In genomic region chr13:42054138-42054537, GRCm38 (mm10) we compare ENCODE assay signal across 13 mouse cellular contexts. TPM values are rescaled to one million over a fixed set of nuclear protein-coding genes. Genes with fewer than 3 reads are reported as not detected.
DNase-seq lines count a peak whose midpoint lies in the region; ATAC-seq and TF ChIP-seq lines count a peak whose summit lies in the region.
"Had no signal": no experiment of that assay in that cellular context is flagged by ENCODE, and none has a peak within 500 bp of the region (broad histone marks: within the 10 kb centered on the region; RNA-seq: fewer than 3 reads in every experiment).

No protein-coding gene starts in this region.

- H3K9me3 ChIP-seq in kidney, embryonic 14.5 days (ENCODE audit: control insufficient read depth, low read length), result no peaks in the 10 kb centered on the region
- no peaks in the 10 kb centered on the region for H3K9me3 ChIP-seq in G1E (replicated peaks)
- no peaks in the 10 kb centered on the region for H3K9me3 ChIP-seq in liver, embryonic 11.5 days (ENCODE audit: control insufficient read depth, low read length)
- H3K9me3 ChIP-seq: forebrain, embryonic 10.5 days; limb, embryonic 13.5 days; stomach, embryonic 15.5 days had no signal

- H3K4me3 ChIP-seq in kidney, embryonic 14.5 days (ENCODE audit: low read length), result no peak overlapping the region
- no peak overlapping the region for H3K4me3 ChIP-seq in G1E (ENCODE audit: low read depth, low read length)
- no peak overlapping the region for H3K4me3 ChIP-seq in liver, embryonic 11.5 days (ENCODE audit: low read depth, low read length)

- no peak for ATAC-seq in kidney, embryonic 14.5 days (ENCODE audit: low FRiP score, low TSS enrichment)
- peak; percentile 58 for ATAC-seq in G1E (ENCODE audit: extremely low read depth, insufficient number of reproducible peaks, low FRiP score, poor library complexity, severe bottlenecking)
- ATAC-seq in liver, embryonic 11.5 days (replicated peaks; ENCODE audit: low FRiP score), result no peak
- no peak for ATAC-seq in monocyte, adult 5-6 weeks (replicated peaks; ENCODE audit: insufficient number of reproducible peaks, low FRiP score, low TSS enrichment, poor library complexity, severe bottlenecking)
- ATAC-seq: activated CD4-positive, CD25-positive, alpha-beta regulatory T cell, adult 4 months; CD4-positive, CD25-positive, alpha-beta regulatory T cell, adult 4 months had no signal

- H3K27me3 ChIP-seq in kidney, embryonic 14.5 days (ENCODE audit: control insufficient read depth, insufficient read depth, low read length), result no peaks in the 10 kb centered on the region
- H3K27me3 ChIP-seq in G1E (ENCODE audit: insufficient read depth, low read length), result no peaks in the 10 kb centered on the region
- H3K27me3 ChIP-seq in liver, embryonic 11.5 days (replicated peaks; ENCODE audit: control insufficient read depth, insufficient read depth, low read length), result no peaks in the 10 kb centered on the region
- H3K27me3 ChIP-seq: limb, embryonic 13.5 days; stomach, embryonic 15.5 days had no signal

- H3K9ac ChIP-seq in kidney, embryonic 14.5 days (ENCODE audit: low read depth, low read length), result no peak overlapping the region
- no peak overlapping the region for H3K9ac ChIP-seq in liver, embryonic 11.5 days (ENCODE audit: low read depth, low read length)
- H3K9ac ChIP-seq: stomach, embryonic 15.5 days had no signal

- H3K27ac ChIP-seq in kidney, embryonic 14.5 days (ENCODE audit: low read depth, low read length), result no peak overlapping the region
- no peak overlapping the region for H3K27ac ChIP-seq in liver, embryonic 11.5 days (ENCODE audit: low read depth, low read length)
- H3K27ac ChIP-seq: limb, embryonic 13.5 days; stomach, embryonic 15.5 days had no signal

- no peak for DNase-seq in kidney, postnatal 14 days
- DNase-seq in 416B (ENCODE audit: low read depth) (peak; percentile 84), G1E (ENCODE audit: low spot score) (peak; percentile 20)
- no peak for DNase-seq in liver, embryonic 11.5 days (ENCODE audit: low spot score)
- no peak for DNase-seq in urinary bladder, postnatal 4 days (ENCODE audit: low spot score in 2 of 2)
- DNase-seq: lung, postnatal 14 days had no signal

- H3K4me2 ChIP-seq in kidney, embryonic 14.5 days (replicated peaks; ENCODE audit: low read depth, low read length), result peak overlapping the region; percentile 84
- peak overlapping the region; percentile 77 for H3K4me2 ChIP-seq in liver, embryonic 11.5 days

- WGBS in kidney, embryonic 14.5 days, result 55% methylated on average over 3 of the region's 3 CpGs
- WGBS in liver, embryonic 11.5 days, result 25% methylated on average over 3 of the region's 3 CpGs

- peaks cover 4% of the 10 kb centered on the region; the same call in 1 of the 2 replicates for H3K4me1 ChIP-seq in kidney, embryonic 14.5 days (ENCODE audit: control insufficient read depth, insufficient read depth, low read length)
- peaks cover 41% of the 10 kb centered on the region for H3K4me1 ChIP-seq in G1E (ENCODE audit: insufficient read depth, low read depth, low read length)
- peaks cover 19% of the 10 kb centered on the region for H3K4me1 ChIP-seq in liver, embryonic 11.5 days (replicated peaks; ENCODE audit: control insufficient read depth, insufficient read depth, low read length)

- peaks cover 17% of the 10 kb centered on the region; the same call in 1 of the 2 replicates for H3K36me3 ChIP-seq in kidney, embryonic 14.5 days (ENCODE audit: control insufficient read depth, insufficient read depth, low read length)
- peaks cover 33% of the 10 kb centered on the region for H3K36me3 ChIP-seq in G1E (replicated peaks)
- H3K36me3 ChIP-seq in liver, embryonic 11.5 days (ENCODE audit: control insufficient read depth, insufficient read depth, low read length), result peaks cover 2% of the 10 kb centered on the region; the same call in 1 of the 2 replicates

- TF ChIP-seq CTCF in G1E (IDR thresholded peaks at IDR 0.05; ENCODE audit: low read depth, low read length), result no peak

RNA-seq across cellular contexts. Expression of gene Hivep1, which starts 2.3 kb away (rescaled TPM):
- 14.3 and 16.1 TPM in 2 replicates for polyA plus RNA-seq in kidney, embryonic 14.5 days (2014; fragmentation: Nextera tagmentation; extraction: Ambion mirVana)
- total RNA-seq in G1E (2014; fragmentation: Nextera tagmentation), result 21.0 and 31.0 TPM in 2 replicates
- total RNA-seq in G1E (2017), result 4.5 and 5.6 TPM in 2 replicates
- polyA plus RNA-seq in G1E (2012), result 8.8 and 11.5 TPM in 2 replicates
- polyA plus RNA-seq in liver, embryonic 11.5 days (2014; fragmentation: Nextera tagmentation; extraction: Ambion mirVana), result 4.7 and 6.7 TPM in 2 replicates
- total RNA-seq in monocyte, adult 5-6 weeks (2017), result 13.8 to 34.8 TPM (median 22.9 TPM) in 3 replicates

Comparison
In these comparisons a context has a peak if more than half of its experiments do, and no peak if none do; other contexts are left out.
1. DNase-seq: peak in 416B (single experiment) and G1E (single experiment); none in kidney, postnatal 14 days (single experiment), liver, embryonic 11.5 days (single experiment) and urinary bladder, postnatal 4 days (0 of 2).